Mouse (Mus musculus): ENCODE results near the gene Tpo.

Tpo gene

GRCm38 (mm10) chr12:30077056-30077455, 55.4 kb downstream of the Tpo start:
- no peak for DNase-seq (ENCODE audit: extremely low read depth, low read depth, low spot score)

- no peak for DNase-seq (ENCODE audit: extremely low read depth, low read depth, low spot score)
These were observed 56.1 kb downstream of the Tpo start for GRCm38 (mm10) chr12:30076316-30076715.

GRCm38 (mm10) chr12:30069321-30069720, 63.1 kb downstream of the Tpo start:
- DNase-seq (ENCODE audit: extremely low read depth, low read depth, low spot score): no peak

DNA sequence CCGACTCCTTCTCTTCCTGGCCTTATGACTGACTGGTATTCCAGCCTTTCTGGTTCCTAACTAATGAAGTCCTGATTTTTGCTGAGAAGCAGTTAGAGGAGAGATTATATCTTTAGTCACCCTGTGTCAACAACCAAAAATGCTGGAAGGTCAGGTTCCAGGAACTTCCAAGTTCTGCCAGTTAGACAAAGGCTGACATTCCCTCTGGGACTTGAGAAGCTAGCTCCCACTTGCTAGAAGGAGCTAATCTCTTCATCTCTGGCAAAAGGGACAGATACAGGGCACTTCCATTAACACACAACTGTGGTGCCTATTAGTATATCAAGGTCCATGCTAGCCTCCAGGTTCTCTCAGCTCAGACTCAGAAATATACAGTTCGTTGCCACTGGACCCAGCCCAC, 64.6 kb downstream of the Tpo start:
- DNase-seq (ENCODE audit: extremely low read depth, low read depth, low spot score): peak; percentile 94

DNA sequence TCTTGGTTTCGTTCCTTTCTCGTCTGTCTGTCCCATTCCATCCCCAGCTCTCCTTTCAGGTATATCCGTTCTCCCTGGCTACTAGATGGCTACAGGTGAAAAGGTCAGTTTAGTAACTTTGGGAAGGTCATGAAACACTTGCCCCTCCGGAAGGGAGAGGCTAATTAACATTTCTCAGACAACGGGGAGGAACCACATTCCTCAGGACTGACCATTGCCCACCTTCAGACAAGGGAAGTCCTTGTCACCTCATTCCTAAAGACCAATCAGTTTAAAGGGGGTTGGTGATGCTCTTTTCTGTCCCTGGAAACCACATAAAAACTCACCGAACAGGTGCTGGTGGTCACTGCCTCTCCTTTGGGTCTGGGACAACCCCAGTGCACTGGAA, 70.3 kb downstream of the Tpo start:
- DNase-seq (ENCODE audit: extremely low read depth, low read depth, low spot score): no peak

DNA sequence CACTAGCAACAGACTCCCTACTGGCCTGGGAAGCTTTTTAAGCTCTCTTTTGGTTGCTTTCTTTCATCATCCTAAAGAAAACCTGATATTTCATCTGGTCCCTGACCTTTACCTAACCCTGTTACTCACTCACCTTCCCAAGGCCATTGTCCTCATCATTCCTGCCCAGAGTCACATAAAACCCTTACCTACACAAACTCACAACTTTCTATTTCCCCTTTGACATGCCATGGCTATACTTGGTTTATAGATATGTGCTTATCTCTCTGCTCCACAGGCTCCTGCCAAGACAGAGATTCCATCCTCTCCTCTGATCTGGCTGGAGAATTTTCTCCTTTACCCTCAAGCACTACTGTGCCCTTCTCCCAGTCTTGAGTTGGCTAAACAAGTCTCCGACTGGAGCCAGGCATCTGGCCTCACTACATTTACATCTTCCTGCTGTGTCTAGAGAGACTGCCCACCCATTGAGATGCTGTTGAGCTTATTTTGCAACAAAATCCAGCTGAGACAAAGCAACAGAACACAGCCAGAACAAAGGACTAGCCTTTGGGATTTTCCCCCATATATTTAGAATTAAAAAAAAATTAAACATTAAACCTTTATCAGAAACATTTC, 70.8 kb downstream of the Tpo start:
- no peak for DNase-seq (ENCODE audit: extremely low read depth, low read depth, low spot score)

DNA sequence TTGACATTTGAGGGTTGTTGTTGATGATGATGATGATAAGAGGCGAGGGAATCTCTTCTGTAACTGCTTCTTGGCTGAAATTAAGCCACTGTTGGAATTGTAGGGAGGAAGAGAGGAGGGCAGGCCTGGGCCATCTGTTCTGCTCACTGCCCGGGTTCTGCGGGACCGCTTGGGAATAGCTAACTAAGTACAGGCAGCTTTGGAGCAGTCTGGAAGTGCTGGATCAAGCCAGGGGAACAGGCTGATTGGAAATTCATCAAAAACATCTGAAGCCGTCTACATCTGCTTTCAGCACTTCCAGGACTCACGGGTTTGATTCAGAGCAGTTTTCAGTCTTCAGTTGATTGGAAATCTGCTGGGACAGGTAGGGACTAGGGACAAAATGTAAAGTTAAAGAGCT, 74.4 kb downstream of the Tpo start:
- no peak for DNase-seq (ENCODE audit: extremely low read depth, low read depth, low spot score)

DNA sequence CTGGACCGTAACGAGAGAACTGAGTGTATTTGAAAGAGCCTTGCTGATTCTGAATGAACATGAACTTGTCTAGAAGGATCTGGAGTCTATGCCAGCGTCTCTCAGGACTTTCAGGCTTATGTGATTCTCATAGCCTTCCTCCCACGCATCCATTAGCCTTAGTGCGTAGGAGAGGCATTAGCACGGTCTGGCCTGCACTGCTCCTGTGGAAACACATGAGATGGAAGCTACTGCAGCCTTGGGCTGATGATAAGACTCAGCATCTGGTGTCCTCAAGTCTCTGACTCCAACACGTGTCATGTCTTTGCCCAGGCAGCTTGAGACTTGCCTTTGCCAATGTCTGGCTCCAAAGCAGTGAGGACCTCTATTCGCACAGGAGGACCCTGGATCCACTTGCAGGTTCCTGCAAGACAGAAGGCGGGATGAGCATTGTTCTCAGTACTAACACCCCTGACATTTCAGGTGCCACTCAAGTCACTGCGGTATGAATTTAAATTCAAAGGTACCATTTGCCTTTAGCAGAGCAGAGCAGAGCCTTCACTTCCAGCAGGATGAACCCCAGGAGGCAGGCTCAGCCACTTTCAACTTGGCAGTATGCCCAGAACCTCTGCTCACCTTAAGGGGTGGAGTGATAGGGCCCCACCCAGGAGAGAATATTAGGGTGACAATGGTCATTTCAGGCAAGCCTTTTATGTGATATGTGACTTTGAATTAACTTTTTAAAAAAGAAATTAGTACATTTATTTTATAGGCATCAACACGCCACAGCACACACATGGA, 77.5 kb downstream of the Tpo start:
- peak; percentile 82 for DNase-seq (ENCODE audit: extremely low read depth, low read depth, low spot score)

GRCm38 (mm10) chr12:30050235-30050634, 82.2 kb downstream of the Tpo start:
- DNase-seq (ENCODE audit: extremely low read depth, low read depth, low spot score): no peak

GRCm38 (mm10) chr12:30049818-30050217, 82.6 kb downstream of the Tpo start:
- DNase-seq (ENCODE audit: extremely low read depth, low read depth, low spot score): no peak

- DNase-seq (ENCODE audit: extremely low read depth, low read depth, low spot score): no peak
These were observed 83.6 kb downstream of the Tpo start for GRCm38 (mm10) chr12:30048848-30049247.

GRCm38 (mm10) chr12:30040150-30040549, 92.3 kb downstream of the Tpo start:
- no peak for DNase-seq (ENCODE audit: extremely low read depth, low read depth, low spot score)

GRCm38 (mm10) chr12:30039565-30039964, 92.9 kb downstream of the Tpo start:
- DNase-seq (ENCODE audit: extremely low read depth, low read depth, low spot score): no peak

- DNase-seq (ENCODE audit: extremely low read depth, low read depth, low spot score): no peak
These were observed 95.8 kb downstream of the Tpo start for GRCm38 (mm10) chr12:30036569-30037055.

DNA sequence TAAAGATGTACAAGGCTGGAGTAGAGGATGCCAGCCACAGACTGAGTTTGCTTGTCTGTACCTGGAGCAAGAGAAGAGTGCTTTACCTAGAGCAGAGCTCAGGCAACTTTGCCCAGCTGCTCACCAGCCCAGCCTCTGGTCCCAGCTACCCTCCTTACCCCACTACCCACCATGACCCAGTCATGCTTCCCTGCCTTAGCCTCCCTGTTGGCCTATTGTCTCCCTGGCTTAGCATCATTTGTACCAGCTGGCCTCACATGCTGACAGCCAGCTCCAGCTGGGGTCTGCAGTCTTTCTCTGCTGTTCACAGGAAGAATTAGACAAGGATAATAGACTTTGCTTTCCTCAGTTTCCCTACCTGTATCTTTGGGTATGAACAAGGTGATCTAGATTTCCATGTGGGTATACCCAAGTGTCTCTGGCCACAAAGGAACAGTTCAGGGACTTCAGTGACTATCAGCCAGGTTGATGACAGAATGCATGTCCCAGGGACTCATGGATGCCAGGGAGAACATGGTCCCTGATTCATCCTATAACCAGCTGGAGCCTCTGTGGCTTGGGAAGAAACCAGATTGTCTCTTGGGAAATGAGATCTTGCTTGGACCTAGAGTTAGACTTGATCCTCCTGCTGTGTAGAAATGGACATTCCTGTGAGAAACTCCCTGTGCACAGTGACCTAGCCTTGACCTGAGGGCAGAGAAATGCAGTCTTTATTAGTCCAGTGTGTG, 96.4 kb downstream of the Tpo start:
- no peak for DNase-seq (ENCODE audit: extremely low read depth, low read depth, low spot score)

DNA sequence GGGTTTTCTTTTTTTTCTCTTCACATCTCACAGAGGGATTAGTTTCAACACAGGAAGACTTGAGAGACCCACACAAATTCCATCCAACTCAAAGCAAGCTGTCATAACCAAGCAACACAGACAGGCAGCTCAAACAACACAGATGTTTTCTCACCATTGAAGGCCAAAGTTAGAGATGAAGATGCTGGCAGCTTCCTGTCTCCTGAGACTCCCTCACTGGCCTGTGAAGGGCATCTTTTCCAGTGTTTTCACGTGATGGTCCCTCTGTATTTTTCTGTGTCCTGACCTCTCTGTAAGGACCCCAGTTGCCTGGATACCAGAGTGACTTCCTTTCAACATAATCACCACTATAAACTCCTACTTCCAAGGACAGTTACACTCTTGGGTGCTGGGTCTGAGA, 97.0 kb downstream of the Tpo start:
- DNase-seq (ENCODE audit: extremely low read depth, low read depth, low spot score): no peak

- DNase-seq (ENCODE audit: extremely low read depth, low read depth, low spot score): no peak
These were observed 97.7 kb downstream of the Tpo start for GRCm38 (mm10) chr12:30034681-30035080.

DNA sequence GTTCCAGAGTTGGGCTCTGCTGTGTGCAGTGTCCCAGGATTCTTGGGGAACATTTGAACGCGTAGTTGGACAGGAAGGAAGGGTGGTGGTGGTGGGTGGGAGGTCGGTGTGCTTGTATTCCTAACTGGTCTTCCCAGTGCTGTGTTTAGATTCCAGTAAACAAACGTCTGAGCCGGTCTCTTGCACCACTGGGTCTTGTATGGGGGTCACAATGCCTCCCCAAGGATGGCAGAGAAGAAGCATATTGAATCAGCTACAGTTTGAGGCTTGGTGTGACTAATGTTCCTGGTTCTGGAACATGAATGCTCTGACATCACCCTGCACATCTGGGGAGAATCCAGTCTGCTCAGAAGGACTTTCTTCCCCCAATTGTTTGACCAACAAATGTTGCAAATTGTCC, 101.9 kb downstream of the Tpo start:
- no peak for DNase-seq (ENCODE audit: extremely low read depth, low read depth, low spot score)

GRCm38 (mm10) chr12:30029111-30029510, 103.3 kb downstream of the Tpo start:
- no peak for DNase-seq (ENCODE audit: extremely low read depth, low read depth, low spot score)

GRCm38 (mm10) chr12:30027721-30028340, 104.6 kb downstream of the Tpo start:
- DNase-seq (ENCODE audit: extremely low read depth, low read depth, low spot score): no peak

DNA sequence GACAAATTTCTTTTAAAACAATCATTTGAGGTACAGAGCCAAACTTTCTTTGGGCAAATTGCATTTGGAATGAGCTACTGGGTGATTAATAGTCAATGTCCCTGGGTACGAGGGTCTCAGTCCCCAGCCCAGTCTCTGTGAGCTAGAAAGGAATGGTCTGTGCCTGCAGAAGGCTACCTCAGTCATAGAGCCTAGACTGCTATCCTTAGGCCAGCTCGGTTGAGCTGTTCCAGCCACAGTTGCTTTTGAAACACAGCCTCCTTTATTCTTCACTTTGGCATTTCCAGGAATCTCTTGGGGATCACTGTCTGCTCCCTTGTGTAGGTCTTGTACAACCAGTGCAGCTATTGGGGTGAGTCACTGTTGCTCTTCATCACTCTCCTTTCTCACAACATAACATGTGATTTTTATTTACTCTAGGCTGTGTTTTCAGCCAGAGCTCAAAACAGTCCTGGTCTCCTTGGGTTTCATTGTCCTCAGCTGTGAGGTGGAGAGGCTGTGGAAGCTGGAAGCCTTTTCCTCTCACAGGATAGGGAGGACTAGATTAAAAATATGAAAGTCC, 108.1 kb downstream of the Tpo start:
- no peak for DNase-seq (ENCODE audit: extremely low read depth, low read depth, low spot score)

All from fat pad, adult 2 months (tissue).